Mouse (Mus musculus): Measurements from ENCODE around the gene Ecpas. TPM values are rescaled to one million over a fixed set of nuclear protein-coding genes. Genes with fewer than 3 reads are reported as not detected.

Gene Ecpas
- polyA plus RNA-seq, 1 experiment, result 22.4 TPM

- Histone ChIP-seq H3ac (ENCODE audit: control insufficient read depth, insufficient read length) (no peak overlapping the region), H3K27me3 (ENCODE audit: control insufficient read depth, insufficient read depth, insufficient read length) (no peaks in the 10 kb centered on the region), H3K4me3 (no peak overlapping the region), H3K4me2 (ENCODE audit: low read depth) (no peak overlapping the region), H3K79me2 (ENCODE audit: control insufficient read depth, insufficient read depth) (no peaks in the 10 kb centered on the region), H3K36me3 (ENCODE audit: control insufficient read depth, insufficient read depth) (no peaks in the 10 kb centered on the region)
- TF ChIP-seq REST (IDR thresholded peaks at IDR 0.05; ENCODE audit: insufficient read depth, insufficient read length), result no peak
- no peak for TF ChIP-seq MYOG (IDR thresholded peaks at IDR 0.05; ENCODE audit: control insufficient read depth in 1 of 3, insufficient read depth in 1 of 3, insufficient read length in 2 of 3, low read depth in 2 of 3)
- no peak for TF ChIP-seq SRF (IDR thresholded peaks at IDR 0.05; ENCODE audit: control insufficient read depth, insufficient read length, low read depth)
- TF ChIP-seq POLR2A (IDR thresholded peaks at IDR 0.05; ENCODE audit: insufficient read length, low read depth), result no peak
- no peak for TF ChIP-seq TCF3 (IDR thresholded peaks at IDR 0.05; ENCODE audit: insufficient read length, low read depth)
- TF ChIP-seq TCF12 (IDR thresholded peaks at IDR 0.05; ENCODE audit: insufficient read depth, poor library complexity, severe bottlenecking), result no peak
- TF ChIP-seq POLR2AphosphoS2 (IDR thresholded peaks at IDR 0.05; ENCODE audit: insufficient read length, low read depth), result no peak
- TF ChIP-seq CEBPB (IDR thresholded peaks at IDR 0.05; ENCODE audit: insufficient read depth, poor library complexity, severe bottlenecking), result no peak
- TF ChIP-seq USF1 (IDR thresholded peaks at IDR 0.05; ENCODE audit: low read depth), result no peak
Observed at GRCm38 (mm10) chr4:58934746-58935476, 22.4 kb upstream of the Ecpas start.

DNA sequence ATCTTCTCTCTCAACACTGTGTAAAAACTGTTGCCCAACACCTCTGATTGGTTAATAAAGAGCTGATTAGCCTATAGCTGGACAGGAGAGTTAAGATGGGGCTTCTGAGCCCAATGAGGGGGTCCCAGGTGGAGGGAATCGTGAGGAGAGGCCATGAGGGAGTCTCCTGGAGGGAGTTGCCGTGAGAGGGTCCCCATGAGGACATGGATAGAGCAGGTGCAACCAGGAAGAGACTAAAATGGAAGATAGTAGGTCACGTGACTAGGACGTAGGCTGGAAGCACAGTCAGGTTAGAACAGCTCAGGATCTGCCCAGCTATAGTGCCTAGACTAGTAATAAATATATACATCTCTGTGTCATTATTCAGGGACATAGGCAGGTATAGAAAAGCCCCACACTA, 21.8 kb upstream of the Ecpas start:
- Histone ChIP-seq H3K36me3 (ENCODE audit: control insufficient read depth, insufficient read depth) (no peaks in the 10 kb centered on the region), H3K4me2 (ENCODE audit: low read depth) (no peak overlapping the region), H3K79me2 (ENCODE audit: control insufficient read depth, insufficient read depth) (no peaks in the 10 kb centered on the region)

DNA sequence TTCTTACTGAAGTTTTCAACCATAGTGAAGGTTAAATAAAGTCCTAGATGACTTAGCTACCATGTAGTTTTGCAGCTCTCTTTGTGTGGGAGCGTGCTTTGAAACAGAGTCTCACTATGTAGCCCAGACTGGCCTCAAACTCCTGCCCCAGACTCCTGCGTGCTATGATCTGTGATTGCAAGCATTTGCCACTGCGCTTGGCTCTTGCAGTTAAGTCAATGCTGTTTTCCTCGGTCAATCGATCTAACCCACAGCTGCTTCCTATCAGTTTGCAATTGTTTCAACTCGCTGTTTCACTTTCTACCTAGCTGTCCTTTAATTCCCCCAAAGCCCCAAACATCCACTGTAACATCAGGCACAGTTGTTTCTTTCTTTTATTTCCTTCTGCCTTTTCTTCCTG, 20.0 kb upstream of the Ecpas start:
- peaks cover 5% of the 10 kb centered on the region for H3K27me3 ChIP-seq (ENCODE audit: control insufficient read depth, insufficient read depth, insufficient read length)
- no peak overlapping the region for H3K4me2 ChIP-seq (ENCODE audit: low read depth)
- no peaks in the 10 kb centered on the region for H3K36me3 ChIP-seq (ENCODE audit: control insufficient read depth, insufficient read depth)
- TF ChIP-seq MYOG (IDR thresholded peaks at IDR 0.05; ENCODE audit: control insufficient read depth in 1 of 3, insufficient read depth in 1 of 3, insufficient read length in 2 of 3, low read depth in 2 of 3), result no peak
- no peak for TF ChIP-seq TCF3 (IDR thresholded peaks at IDR 0.05; ENCODE audit: insufficient read length, low read depth)
- TF ChIP-seq USF1 (IDR thresholded peaks at IDR 0.05; ENCODE audit: low read depth), result no peak
- no peak for TF ChIP-seq POLR2AphosphoS2 (IDR thresholded peaks at IDR 0.05; ENCODE audit: insufficient read length, low read depth)
- TF ChIP-seq POLR2A (IDR thresholded peaks at IDR 0.05; ENCODE audit: insufficient read length, low read depth), result no peak
- no peak for TF ChIP-seq TCF12 (IDR thresholded peaks at IDR 0.05; ENCODE audit: insufficient read depth, poor library complexity, severe bottlenecking)
- TF ChIP-seq E2F4 (IDR thresholded peaks at IDR 0.05; ENCODE audit: insufficient read depth), result no peak
- no peak for TF ChIP-seq MYOD1 (IDR thresholded peaks at IDR 0.05; ENCODE audit: control insufficient read depth in 1 of 3, insufficient read length in 2 of 3, low read depth in 2 of 3)
- no peak for TF ChIP-seq REST (IDR thresholded peaks at IDR 0.05; ENCODE audit: insufficient read depth, insufficient read length)
- no peak for TF ChIP-seq CEBPB (IDR thresholded peaks at IDR 0.05; ENCODE audit: insufficient read depth, poor library complexity, severe bottlenecking)
- TF ChIP-seq MAX (IDR thresholded peaks at IDR 0.05; ENCODE audit: low read depth), result no peak
- no peak for TF ChIP-seq SRF (IDR thresholded peaks at IDR 0.05; ENCODE audit: control insufficient read depth, insufficient read length, low read depth)
- no peaks in the 10 kb centered on the region for H3K79me2 ChIP-seq (ENCODE audit: control insufficient read depth, insufficient read depth)
- H3K4me3 ChIP-seq, result no peak overlapping the region
- H3ac ChIP-seq (ENCODE audit: control insufficient read depth, insufficient read length), result no peak overlapping the region

More for the DNA sequence above, 21.8 kb upstream of the Ecpas start:
- Histone ChIP-seq H3K27me3 (ENCODE audit: control insufficient read depth, insufficient read depth, insufficient read length) (no peaks in the 10 kb centered on the region), H3K4me3 (no peak overlapping the region), H3ac (ENCODE audit: control insufficient read depth, insufficient read length) (no peak overlapping the region)
- TF ChIP-seq REST (IDR thresholded peaks at IDR 0.05; ENCODE audit: insufficient read depth, insufficient read length), result no peak
- TF ChIP-seq CEBPB (IDR thresholded peaks at IDR 0.05; ENCODE audit: insufficient read depth, poor library complexity, severe bottlenecking), result no peak
- no peak for TF ChIP-seq TCF12 (IDR thresholded peaks at IDR 0.05; ENCODE audit: insufficient read depth, poor library complexity, severe bottlenecking)
- TF ChIP-seq POLR2AphosphoS2 (IDR thresholded peaks at IDR 0.05; ENCODE audit: insufficient read length, low read depth), result no peak
- TF ChIP-seq SRF (IDR thresholded peaks at IDR 0.05; ENCODE audit: control insufficient read depth, insufficient read length, low read depth), result no peak
- TF ChIP-seq MYOG (IDR thresholded peaks at IDR 0.05; ENCODE audit: control insufficient read depth in 1 of 3, insufficient read depth in 1 of 3, insufficient read length in 2 of 3, low read depth in 2 of 3), result no peak
- no peak for TF ChIP-seq TCF3 (IDR thresholded peaks at IDR 0.05; ENCODE audit: insufficient read length, low read depth)
- no peak for TF ChIP-seq E2F4 (IDR thresholded peaks at IDR 0.05; ENCODE audit: insufficient read depth)
- TF ChIP-seq POLR2A (IDR thresholded peaks at IDR 0.05; ENCODE audit: insufficient read length, low read depth), result no peak
- TF ChIP-seq USF1 (IDR thresholded peaks at IDR 0.05; ENCODE audit: low read depth), result no peak
- no peak for TF ChIP-seq MAX (IDR thresholded peaks at IDR 0.05; ENCODE audit: low read depth)
- TF ChIP-seq MYOD1 (IDR thresholded peaks at IDR 0.05; ENCODE audit: control insufficient read depth in 1 of 3, insufficient read length in 2 of 3, low read depth in 2 of 3), result no peak

GRCm38 (mm10) chr4:58927661-58928060, 15.1 kb upstream of the Ecpas start:
- peaks cover 5% of the 10 kb centered on the region for H3K27me3 ChIP-seq (ENCODE audit: control insufficient read depth, insufficient read depth, insufficient read length)
- no peaks in the 10 kb centered on the region for H3K36me3 ChIP-seq (ENCODE audit: control insufficient read depth, insufficient read depth)
- no peak overlapping the region for H3K4me3 ChIP-seq
- H3ac ChIP-seq (ENCODE audit: control insufficient read depth, insufficient read length), result no peak overlapping the region
- TF ChIP-seq CEBPB (IDR thresholded peaks at IDR 0.05; ENCODE audit: insufficient read depth, poor library complexity, severe bottlenecking), result no peak
- TF ChIP-seq POLR2AphosphoS2 (IDR thresholded peaks at IDR 0.05; ENCODE audit: insufficient read length, low read depth), result no peak
- TF ChIP-seq TCF12 (IDR thresholded peaks at IDR 0.05; ENCODE audit: insufficient read depth, poor library complexity, severe bottlenecking), result no peak
- TF ChIP-seq MAX (IDR thresholded peaks at IDR 0.05; ENCODE audit: low read depth), result no peak
- no peak for TF ChIP-seq SRF (IDR thresholded peaks at IDR 0.05; ENCODE audit: control insufficient read depth, insufficient read length, low read depth)
- TF ChIP-seq REST (IDR thresholded peaks at IDR 0.05; ENCODE audit: insufficient read depth, insufficient read length), result no peak
- TF ChIP-seq MYOG (IDR thresholded peaks at IDR 0.05; ENCODE audit: control insufficient read depth in 1 of 3, insufficient read depth in 1 of 3, insufficient read length in 2 of 3, low read depth in 2 of 3), result no peak
- TF ChIP-seq E2F4 (IDR thresholded peaks at IDR 0.05; ENCODE audit: insufficient read depth), result no peak
- TF ChIP-seq USF1 (IDR thresholded peaks at IDR 0.05; ENCODE audit: low read depth), result no peak
- TF ChIP-seq TCF3 (IDR thresholded peaks at IDR 0.05; ENCODE audit: insufficient read length, low read depth), result no peak
- no peak for TF ChIP-seq MYOD1 (IDR thresholded peaks at IDR 0.05; ENCODE audit: control insufficient read depth in 1 of 3, insufficient read length in 2 of 3, low read depth in 2 of 3)
- no peak for TF ChIP-seq POLR2A (IDR thresholded peaks at IDR 0.05; ENCODE audit: insufficient read length, low read depth)
- no peaks in the 10 kb centered on the region for H3K79me2 ChIP-seq (ENCODE audit: control insufficient read depth, insufficient read depth)
- no peak overlapping the region for H3K4me2 ChIP-seq (ENCODE audit: low read depth)
